Mouse (Mus musculus) adrenal gland, postnatal 14 days (tissue): ENCODE data around the gene Sema3e. TPM values are rescaled to one million over a fixed set of nuclear protein-coding genes. Genes with fewer than 3 reads are reported as not detected.

Experiments used
- DNase-seq: peaks from one replicate; pipeline ENCODE4 v3.0.0; 2021; ENCODE audit warnings: mixed read lengths
- total RNA-seq: library from RNA; stranded (reverse); gene quantifications from 2 replicates; pipeline ENCODE4 v1.2.3, GENCODE M21; 2021

The Sema3e gene
- total RNA-seq, 1 experiment from 2014 or later, result 0.44 TPM

GRCm38 (mm10) chr5:14073152-14073551 lies 48.1 kb downstream of the Sema3e start:
- peak; percentile 47 for DNase-seq

- no peak for DNase-seq
These were observed 63.0 kb downstream of the Sema3e start for GRCm38 (mm10) chr5:14088100-14088499.

GRCm38 (mm10) chr5:14089875-14090608 lies 65.0 kb downstream of the Sema3e start:
- no peak for DNase-seq

GRCm38 (mm10) chr5:14090609-14090969 lies 65.5 kb downstream of the Sema3e start:
- no peak for DNase-seq

GRCm38 (mm10) chr5:14092262-14092776 lies 67.2 kb downstream of the Sema3e start:
- no peak for DNase-seq

- DNase-seq, result no peak
These were observed 71.1 kb downstream of the Sema3e start for GRCm38 (mm10) chr5:14096196-14096595.

- DNase-seq, result no peak
These were observed 73.6 kb downstream of the Sema3e start for GRCm38 (mm10) chr5:14098677-14099076.

GRCm38 (mm10) chr5:14107365-14107764 lies 82.3 kb downstream of the Sema3e start:
- no peak for DNase-seq

GRCm38 (mm10) chr5:14109001-14109400 lies 83.9 kb downstream of the Sema3e start:
- DNase-seq, result no peak

- no peak for DNase-seq
These were observed 86.3 kb downstream of the Sema3e start for GRCm38 (mm10) chr5:14111401-14111800.

- no peak for DNase-seq
These were observed 96.8 kb downstream of the Sema3e start for GRCm38 (mm10) chr5:14121902-14122301.

- no peak for DNase-seq
These were observed 101.5 kb downstream of the Sema3e start for GRCm38 (mm10) chr5:14126591-14126990.

- DNase-seq, result no peak
These were observed 110.9 kb downstream of the Sema3e start for GRCm38 (mm10) chr5:14135929-14136328.

- no peak for DNase-seq
These were observed 113.6 kb downstream of the Sema3e start for GRCm38 (mm10) chr5:14138725-14139124.

GRCm38 (mm10) chr5:14162579-14162978 lies 137.5 kb downstream of the Sema3e start:
- no peak for DNase-seq

GRCm38 (mm10) chr5:14163280-14163679 lies 138.2 kb downstream of the Sema3e start:
- DNase-seq, result no peak

GRCm38 (mm10) chr5:14167776-14168175 lies 142.7 kb downstream of the Sema3e start:
- DNase-seq, result no peak

GRCm38 (mm10) chr5:14173355-14174183 lies 148.5 kb downstream of the Sema3e start:
- DNase-seq, result no peak

GRCm38 (mm10) chr5:14180571-14180970 lies 155.5 kb downstream of the Sema3e start:
- DNase-seq, result no peak

GRCm38 (mm10) chr5:14182156-14182555 lies 157.1 kb downstream of the Sema3e start:
- DNase-seq, result no peak

GRCm38 (mm10) chr5:14195172-14195819 lies 170.2 kb downstream of the Sema3e start:
- DNase-seq, result no peak

GRCm38 (mm10) chr5:14198344-14199040 lies 173.4 kb downstream of the Sema3e start:
- DNase-seq, result no peak
